ENCODE assay signal across 14 mouse cellular contexts in genomic region chr11:81512434-81512833, GRCm38 (mm10).
DNase-seq lines count a peak whose midpoint lies in the region; ATAC-seq and TF ChIP-seq lines count a peak whose summit lies in the region.
"Had no signal": no experiment of that assay in that cellular context is flagged by ENCODE, and none has a peak within 500 bp of the region (broad histone marks: within the 10 kb centered on the region; RNA-seq: fewer than 3 reads in every experiment).

No protein-coding gene starts in this region.

- no peak overlapping the region for H3K4me2 ChIP-seq in kidney, embryonic 14.5 days (replicated peaks; ENCODE audit: low read depth, low read length)
- H3K4me2 ChIP-seq: limb, embryonic 13.5 days; lung, embryonic 14.5 days had no signal

- H3K27me3 ChIP-seq in kidney, embryonic 14.5 days (ENCODE audit: control insufficient read depth, insufficient read depth, low read length) = no peaks in the 10 kb centered on the region

- ATAC-seq in kidney, embryonic 14.5 days (ENCODE audit: low FRiP score, low TSS enrichment) = no peak
- ATAC-seq: hindbrain, embryonic 16.5 days had no signal

- intact Hi-C loops in left cerebral cortex, postnatal 36 days (cut with DNase I) = no loop called here

- 86% methylated on average over 10 of the region's 10 CpGs for WGBS in kidney, embryonic 14.5 days

- H3K4me3 ChIP-seq in layer of hippocampus, adult 2 months = no peak overlapping the region
- H3K4me3 ChIP-seq in kidney, embryonic 14.5 days (ENCODE audit: low read length) = no peak overlapping the region
- H3K4me3 ChIP-seq: embryonic facial prominence, embryonic 10.5 days; limb, embryonic 13.5 days had no signal

- peak overlapping the region; percentile 80 for H3K27ac ChIP-seq in layer of hippocampus, adult 2 months
- no peak overlapping the region for H3K27ac ChIP-seq in kidney, embryonic 14.5 days (ENCODE audit: low read depth, low read length)
- H3K27ac ChIP-seq: embryonic facial prominence, embryonic 10.5 days; kidney, postnatal 0 days; limb, embryonic 13.5 days had no signal

- H3K36me3 ChIP-seq in kidney, embryonic 14.5 days (ENCODE audit: control insufficient read depth, insufficient read depth, low read length) = no peaks in the 10 kb centered on the region
- H3K36me3 ChIP-seq: embryonic facial prominence, embryonic 10.5 days; limb, embryonic 13.5 days had no signal

- H3K4me1 ChIP-seq in kidney, embryonic 14.5 days (ENCODE audit: control insufficient read depth, insufficient read depth, low read length) = no peaks in the 10 kb centered on the region

- DNase-seq in R1 (ENCODE audit: low read depth, low spot score) (peak; percentile 26), ZHBTc4 (ENCODE audit: low read depth, low spot score) (peak; percentile 48)
- peak; percentile 75 to 80 for DNase-seq in layer of hippocampus, adult 2 months (ENCODE audit: low spot score in 2 of 2)
- peak; percentile 70 to 75 for DNase-seq in left cerebral cortex, postnatal 36 days (ENCODE audit: low spot score in 2 of 2)
- no peak for DNase-seq in kidney, adult 11 months
- DNase-seq in gastrocnemius, adult 18-20 months (ENCODE audit: low spot score) = no peak
- DNase-seq: adrenal gland, postnatal 36 days; cerebellum, adult 18-20 months; lung, embryonic 14.5 days had no signal

- H3K9me3 ChIP-seq in kidney, embryonic 14.5 days (ENCODE audit: control insufficient read depth, low read length) = no peaks in the 10 kb centered on the region
- H3K9me3 ChIP-seq: embryonic facial prominence, embryonic 10.5 days; limb, embryonic 13.5 days had no signal

- no peak for TF ChIP-seq CTCF in layer of hippocampus, adult 2 months (conservative IDR thresholded peaks at IDR 0.05)

- no peak overlapping the region for H3K9ac ChIP-seq in kidney, embryonic 14.5 days (ENCODE audit: low read depth, low read length)
- H3K9ac ChIP-seq: limb, embryonic 13.5 days; lung, embryonic 14.5 days had no signal

Comparison
In these comparisons a context has a peak if more than half of its experiments do, and no peak if none do; other contexts are left out.
1. DNase-seq: peak in R1 (single experiment), ZHBTc4 (single experiment), layer of hippocampus, adult 2 months (2 of 2) and left cerebral cortex, postnatal 36 days (2 of 2); none in kidney, adult 11 months (single experiment) and gastrocnemius, adult 18-20 months (single experiment).